14 mouse cellular contexts compared by ENCODE assay signal in the genomic region with DNA sequence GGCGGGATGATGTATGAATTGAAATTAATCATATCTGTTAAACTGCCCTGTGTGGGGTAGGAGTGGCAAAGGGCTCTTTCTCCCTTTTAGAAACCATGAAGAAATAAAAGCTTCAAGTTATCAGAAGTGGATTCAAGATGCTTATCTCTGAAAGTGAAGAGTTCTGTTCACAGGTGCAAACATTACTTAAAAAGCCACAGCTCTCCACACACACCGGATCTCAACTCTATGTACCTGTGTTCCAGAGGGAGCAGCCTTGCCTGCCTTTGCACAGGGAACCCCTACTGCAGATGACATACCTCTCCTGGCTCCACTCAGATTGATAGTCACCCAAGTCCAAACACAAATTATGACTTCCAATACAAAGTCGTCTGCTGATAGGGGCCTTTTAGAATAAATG.
"Had no signal": no experiment of that assay in that cellular context is flagged by ENCODE, and none has a peak within 500 bp of the region (broad histone marks: within the 10 kb centered on the region; RNA-seq: fewer than 3 reads in every experiment).

No protein-coding gene starts in this region.

- DNase-seq: right cerebral cortex, postnatal 14 days; thymus, adult 2 months; thymus, postnatal 25 days; thymus, postnatal 4 days had no signal

- H3K36me3 ChIP-seq: liver, embryonic 12.5 days; midbrain, embryonic 13.5 days; midbrain, embryonic 15.5 days; neural tube, embryonic 12.5 days; stomach, embryonic 15.5 days had no signal

- H3K9ac ChIP-seq: liver, embryonic 12.5 days; liver, embryonic 14.5 days; midbrain, embryonic 13.5 days; midbrain, embryonic 15.5 days; neural tube, embryonic 12.5 days; stomach, embryonic 15.5 days had no signal

- H3K9me3 ChIP-seq: liver, embryonic 12.5 days; midbrain, embryonic 13.5 days; midbrain, embryonic 15.5 days; neural tube, embryonic 12.5 days; stomach, embryonic 15.5 days had no signal

- H3K27ac ChIP-seq: liver, embryonic 12.5 days; liver, embryonic 14.5 days; macrophage; midbrain, embryonic 13.5 days; midbrain, embryonic 15.5 days; neural tube, embryonic 12.5 days; stomach, embryonic 15.5 days; stomach, postnatal 0 days had no signal

- H3K4me3 ChIP-seq: liver, embryonic 12.5 days; megakaryocyte, embryonic 14.5 days; midbrain, embryonic 13.5 days; midbrain, embryonic 15.5 days; neural tube, embryonic 12.5 days; stomach, embryonic 15.5 days had no signal

- H3K4me1 ChIP-seq: liver, embryonic 12.5 days; megakaryocyte, embryonic 14.5 days had no signal

- H3K27me3 ChIP-seq: liver, embryonic 12.5 days; megakaryocyte, embryonic 14.5 days; midbrain, embryonic 13.5 days; midbrain, embryonic 15.5 days; neural tube, embryonic 12.5 days; stomach, embryonic 15.5 days had no signal

- ATAC-seq: liver, embryonic 12.5 days; midbrain, embryonic 13.5 days; midbrain, embryonic 15.5 days had no signal

- H3K4me2 ChIP-seq: liver, embryonic 12.5 days; midbrain, embryonic 11.5 days; midbrain, embryonic 13.5 days; midbrain, embryonic 15.5 days; neural tube, embryonic 12.5 days; stomach, embryonic 15.5 days had no signal
